Mouse (Mus musculus) erythroblast, embryonic 14.5 days (primary cell): Measurements from ENCODE around the gene Plpp7.

ENCODE experiments used
- GATA1 ChIP-seq: IDR thresholded peaks from 2 replicates; pipeline ENCODE4 v1.6.1; 2012; ENCODE audit warnings: low read length, inconsistent platforms, mixed read lengths
- TAL1 ChIP-seq: IDR thresholded peaks from 3 replicates; pipeline ENCODE4 v1.6.1; 2012; ENCODE audit warnings: low read length, inconsistent platforms, mixed read lengths

GRCm38 (mm10) chr2:32075368-32075767 lies 20.0 kb upstream of the Plpp7 start:
- TF ChIP-seq GATA1: no peak
- TF ChIP-seq TAL1: no peak
